Mouse (Mus musculus): Measurements from ENCODE around the gene Ermp1. TPM values are rescaled to one million over a fixed set of nuclear protein-coding genes. Genes with fewer than 3 reads are reported as not detected.
A peak's percentile ranks its signal among the peaks of the same experiment; 100 is the strongest.

Ermp1 gene
- polyA plus RNA-seq, 1 experiment from 2014 or later, result 13.5 TPM

DNA sequence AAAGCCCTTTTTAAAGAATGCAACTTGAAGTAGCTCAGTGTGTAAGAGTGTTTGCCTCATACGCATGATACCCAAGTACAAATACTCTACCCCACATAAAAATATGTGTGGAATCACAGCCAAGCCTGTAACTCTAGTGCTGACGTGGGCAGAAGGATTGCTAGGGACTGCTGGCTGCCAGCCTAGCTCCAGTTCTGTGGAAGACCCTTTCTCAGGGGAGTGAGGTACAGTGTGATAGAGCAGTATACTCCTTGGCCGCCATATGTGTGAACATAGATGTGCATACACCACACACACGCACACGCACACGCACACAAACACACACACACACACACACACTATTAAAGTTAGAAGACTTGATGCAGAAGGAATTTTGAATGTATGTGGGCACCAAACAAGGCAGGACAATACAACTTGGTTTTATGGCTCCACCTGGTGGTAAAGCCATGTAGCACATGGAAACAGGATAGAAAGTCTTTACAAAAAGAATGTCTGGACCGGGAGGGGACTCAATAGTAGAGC, 84.9 kb downstream of the Ermp1 start:
- DNase-seq (ENCODE audit: low spot score) (peak; percentile 61), ATAC-seq (replicated peaks; ENCODE audit: low FRiP score) (no peak)
- Histone ChIP-seq H3K4me3 (ENCODE audit: low read depth, low read length) (no peak overlapping the region), H3K9ac (ENCODE audit: low read length) (no peak overlapping the region), H3K9me3 (ENCODE audit: control insufficient read depth, low read length) (no peaks in the 10 kb centered on the region), H3K4me2 (ENCODE audit: low read depth, low read length, severe bottlenecking) (no peak overlapping the region), H3K36me3 (ENCODE audit: control insufficient read depth, insufficient read depth, low read length) (no peaks in the 10 kb centered on the region), H3K27me3 (ENCODE audit: control insufficient read depth, insufficient read depth, low read length) (no peaks in the 10 kb centered on the region), H3K4me1 (replicated peaks; ENCODE audit: control insufficient read depth, insufficient read depth, low read length) (no peaks in the 10 kb centered on the region), H3K27ac (ENCODE audit: low read depth, low read length) (no peak overlapping the region)
- 65% methylated on average over 7 of the region's 7 CpGs for WGBS

DNA sequence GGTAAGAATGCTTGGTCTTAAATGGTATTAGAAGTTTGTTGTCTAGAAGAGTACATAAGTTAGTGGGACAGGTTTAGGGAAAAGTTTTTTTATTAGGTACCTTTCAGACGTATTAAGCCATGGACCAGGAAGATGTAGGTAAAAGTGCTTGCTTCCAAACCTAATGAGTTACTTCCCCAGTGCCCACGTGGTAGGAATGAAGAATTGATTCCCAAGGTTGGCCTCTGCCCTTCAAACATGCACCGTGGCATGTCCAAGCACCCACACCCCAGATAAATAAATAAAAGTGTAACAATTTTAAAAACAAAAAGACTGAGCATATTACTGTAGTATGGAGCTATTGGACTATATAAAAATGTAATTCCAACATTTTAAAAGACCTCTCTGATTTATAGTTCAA, 85.6 kb downstream of the Ermp1 start:
- ATAC-seq (replicated peaks; ENCODE audit: low FRiP score) (no peak), DNase-seq (ENCODE audit: low spot score) (no peak)
- H3K9ac ChIP-seq (ENCODE audit: low read length), result no peak overlapping the region
- H3K4me1 ChIP-seq (replicated peaks; ENCODE audit: control insufficient read depth, insufficient read depth, low read length), result no peaks in the 10 kb centered on the region
- WGBS, result 79% methylated on average over 3 of the region's 3 CpGs
- no peak overlapping the region for H3K4me2 ChIP-seq (ENCODE audit: low read depth, low read length, severe bottlenecking)
- no peaks in the 10 kb centered on the region for H3K9me3 ChIP-seq (ENCODE audit: control insufficient read depth, low read length)
- no peak overlapping the region for H3K4me3 ChIP-seq (ENCODE audit: low read depth, low read length)
- H3K36me3 ChIP-seq (ENCODE audit: control insufficient read depth, insufficient read depth, low read length), result no peaks in the 10 kb centered on the region
- no peak overlapping the region for H3K27ac ChIP-seq (ENCODE audit: low read depth, low read length)
- no peaks in the 10 kb centered on the region for H3K27me3 ChIP-seq (ENCODE audit: control insufficient read depth, insufficient read depth, low read length)

DNA sequence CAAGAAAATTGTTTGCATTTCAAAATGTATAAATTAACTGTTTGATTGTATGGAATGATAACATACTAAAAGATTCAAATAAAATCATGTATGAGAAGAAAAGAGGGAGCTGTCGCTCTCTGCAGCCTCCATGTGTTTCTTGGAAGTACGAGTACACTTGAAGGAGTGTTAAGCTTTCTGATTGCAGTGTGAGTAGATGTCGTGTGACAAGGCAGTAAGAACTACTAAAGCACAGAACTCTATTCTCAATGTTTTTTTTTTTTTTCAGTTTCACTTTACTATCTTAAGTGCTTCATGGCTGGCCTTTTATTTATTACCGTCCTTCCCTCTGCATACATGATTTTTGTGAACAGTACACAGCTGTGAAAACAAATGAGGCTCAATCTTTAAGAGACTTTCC, 86.0 kb downstream of the Ermp1 start:
- Histone ChIP-seq H3K4me2 (ENCODE audit: low read depth, low read length, severe bottlenecking) (no peak overlapping the region), H3K9ac (ENCODE audit: low read length) (no peak overlapping the region), H3K27me3 (ENCODE audit: control insufficient read depth, insufficient read depth, low read length) (no peaks in the 10 kb centered on the region), H3K4me1 (replicated peaks; ENCODE audit: control insufficient read depth, insufficient read depth, low read length) (no peaks in the 10 kb centered on the region), H3K36me3 (ENCODE audit: control insufficient read depth, insufficient read depth, low read length) (no peaks in the 10 kb centered on the region), H3K4me3 (ENCODE audit: low read depth, low read length) (no peak overlapping the region), H3K27ac (ENCODE audit: low read depth, low read length) (no peak overlapping the region), H3K9me3 (ENCODE audit: control insufficient read depth, low read length) (no peaks in the 10 kb centered on the region)
- ATAC-seq (replicated peaks; ENCODE audit: low FRiP score), result no peak
- no peak for DNase-seq (ENCODE audit: low spot score)
- WGBS, result 91% methylated on average over 4 of the region's 4 CpGs

Other genes starting within 250 kb of the Ermp1 start
- not detected in 2 replicates for gene Pdcd1lg2, start 237.5 kb downstream of the Ermp1 start, polyA plus RNA-seq (2014; fragmentation: Nextera tagmentation; extraction: Ambion mirVana)
- gene Ric1, start 126.1 kb downstream of the Ermp1 start, polyA plus RNA-seq (2014; fragmentation: Nextera tagmentation; extraction: Ambion mirVana), result 11.8 and 13.5 TPM in 2 replicates
- gene Mlana, start 49.4 kb upstream of the Ermp1 start, polyA plus RNA-seq (2014; fragmentation: Nextera tagmentation; extraction: Ambion mirVana), result 0.31 and 0.36 TPM in 2 replicates
- gene 9930021J03Rik, start 157.6 kb upstream of the Ermp1 start, polyA plus RNA-seq (2014; fragmentation: Nextera tagmentation; extraction: Ambion mirVana), result 7.3 and 8.1 TPM in 2 replicates
- gene Ranbp6, start 164.6 kb upstream of the Ermp1 start, polyA plus RNA-seq (2014; fragmentation: Nextera tagmentation; extraction: Ambion mirVana), result 29.0 and 32.9 TPM in 2 replicates